Mouse (Mus musculus) liver, adult 2 months (tissue): ENCODE measurements around the gene Chp1. TPM values are rescaled to one million over a fixed set of nuclear protein-coding genes. Genes with fewer than 3 reads are reported as not detected.

ENCODE experiments used
- DNase-seq: peaks from one replicate; pipeline ENCODE4 v3.0.0-alpha.2; 2011; ENCODE audit warnings: low read depth, low spot score; ENCODE audit errors: extremely low read depth
- H3K27ac ChIP-seq: fragments of 200-500 bp; replicated peaks from 2 replicates; pipeline ENCODE4 v1.5.1; 2012; ENCODE audit warnings: low read depth, mild to moderate bottlenecking, control low read depth, inconsistent platforms, low read length; ENCODE audit not compliant: insufficient read depth
- H3K27me3 ChIP-seq: fragments of 200-500 bp; 2 replicates; pipeline ENCODE4 v1.6.1; 2012; ENCODE audit warnings: mild to moderate bottlenecking, moderate library complexity, low read length, inconsistent platforms; ENCODE audit not compliant: control insufficient read depth, insufficient read depth
- H3K36me3 ChIP-seq: fragments of 200-500 bp; 2 replicates; pipeline ENCODE4 v1.6.1; 2012; ENCODE audit warnings: low read length, inconsistent platforms; ENCODE audit not compliant: control insufficient read depth, insufficient read depth
- H3K4me1 ChIP-seq: fragments of 200-500 bp; 2 replicates; pipeline ENCODE4 v1.6.1; 2011; ENCODE audit warnings: low read length; ENCODE audit not compliant: control insufficient read depth, insufficient read depth
- H3K4me3 ChIP-seq: fragments of 200-500 bp; 2 replicates; pipeline ENCODE4 v1.5.1; 2011; ENCODE audit warnings: low read depth, mild to moderate bottlenecking, control low read depth, low read length, moderate library complexity; ENCODE audit not compliant: insufficient read depth
- H3K79me2 ChIP-seq: fragments of 200-500 bp; 2 replicates; pipeline ENCODE4 v1.6.1; 2012; ENCODE audit warnings: inconsistent platforms, mild to moderate bottlenecking, low read length, moderate library complexity; ENCODE audit not compliant: control insufficient read depth, insufficient read depth
- H3K9ac ChIP-seq: fragments of 200-500 bp; 2 replicates; pipeline ENCODE4 v1.6.1; 2012; ENCODE audit warnings: low read depth, mild to moderate bottlenecking, control low read depth, inconsistent platforms, low read length
- CTCF ChIP-seq: fragments of 200-500 bp; IDR thresholded peaks from 2 replicates; pipeline ENCODE4 v1.5.1; 2011; ENCODE audit warnings: low read depth, low read length, control low read depth
- POLR2A ChIP-seq: fragments of 200-500 bp; IDR thresholded peaks from 2 replicates; pipeline ENCODE4 v1.6.1; 2011; ENCODE audit warnings: low read length, control low read depth; ENCODE audit not compliant: insufficient read depth; ENCODE audit errors: extremely low read depth
- WGBS: fragments of 180-500 bp; shearing (Covaris S2); methylation state at CpG from one replicate; pipeline ENCODE4 v1.1.7; 2018; 5-methylcytosine and 5-hydroxymethylcytosine counted together
- polyA plus RNA-seq: library from polyadenylated mRNA; depleted of rRNA; stranded (reverse); fragments of >200 nt; gene quantifications from 2 replicates; pipeline ENCODE4 v1.2.3, GENCODE M21; 2012
- total RNA-seq: library from RNA; depleted of rRNA; stranded (reverse); fragments of >200 nt; gene quantifications from 2 replicates; pipeline ENCODE4 v1.2.3, GENCODE M21; 2014

Gene Chp1
- total and polyA plus RNA-seq, 2 experiments: 176 to 178 TPM

GRCm38 (mm10) chr2:119572471-119572870, 25.0 kb downstream of the Chp1 start:
- Histone ChIP-seq H3K4me3 (no peak overlapping the region), H3K9ac (no peak overlapping the region), H3K27me3 (no peaks in the 10 kb centered on the region), H3K4me1 (peaks cover 36% of the 10 kb centered on the region), H3K36me3 (peaks cover 55% of the 10 kb centered on the region), H3K27ac (peak overlapping the region; percentile 72), H3K79me2 (no peaks in the 10 kb centered on the region; the same call in 1 of the 2 replicates)
- 5% methylated on average over 1 of the region's 1 CpGs for WGBS
- peak; percentile 89 for DNase-seq
- TF ChIP-seq POLR2A (no peak), CTCF (no peak)

GRCm38 (mm10) chr2:119581571-119581970, 34.1 kb downstream of the Chp1 start:
- Histone ChIP-seq H3K36me3 (peaks cover 48% of the 10 kb centered on the region), H3K27me3 (no peaks in the 10 kb centered on the region), H3K27ac (no peak overlapping the region), H3K79me2 (no peaks in the 10 kb centered on the region), H3K9ac (no peak overlapping the region), H3K4me1 (peaks cover 13% of the 10 kb centered on the region), H3K4me3 (no peak overlapping the region)
- DNase-seq: peak; percentile 81
- WGBS: 19% methylated on average over 3 of the region's 3 CpGs
- TF ChIP-seq CTCF (no peak), POLR2A (no peak)

- WGBS: 73% methylated on average over 2 of the region's 2 CpGs
Measured at GRCm38 (mm10) chr2:119583439-119583838, 35.9 kb downstream of the Chp1 start.

GRCm38 (mm10) chr2:119584282-119584681, 36.8 kb downstream of the Chp1 start:
- no peak for DNase-seq
- H3K79me2 ChIP-seq: no peaks in the 10 kb centered on the region
- no peak overlapping the region for H3K27ac ChIP-seq
- H3K9ac ChIP-seq: no peak overlapping the region
- TF ChIP-seq POLR2A (no peak), CTCF (no peak)
- peaks cover 9% of the 10 kb centered on the region for H3K4me1 ChIP-seq
- H3K4me3 ChIP-seq: no peak overlapping the region
- H3K27me3 ChIP-seq: no peaks in the 10 kb centered on the region
- WGBS: 87% methylated on average over 8 of the region's 8 CpGs
- H3K36me3 ChIP-seq: peaks cover 37% of the 10 kb centered on the region

More at GRCm38 (mm10) chr2:119583439-119583838, 35.9 kb downstream of the Chp1 start:
- H3K79me2 ChIP-seq: no peaks in the 10 kb centered on the region
- no peaks in the 10 kb centered on the region for H3K27me3 ChIP-seq
- no peak for DNase-seq
- no peak overlapping the region for H3K9ac ChIP-seq
- no peak overlapping the region for H3K4me3 ChIP-seq
- H3K27ac ChIP-seq: no peak overlapping the region
- H3K36me3 ChIP-seq: peaks cover 44% of the 10 kb centered on the region
- TF ChIP-seq CTCF: no peak
- TF ChIP-seq POLR2A: no peak
- H3K4me1 ChIP-seq: peaks cover 10% of the 10 kb centered on the region

- Histone ChIP-seq H3K4me3 (no peak overlapping the region), H3K4me1 (peaks cover 3% of the 10 kb centered on the region), H3K27me3 (no peaks in the 10 kb centered on the region), H3K79me2 (no peaks in the 10 kb centered on the region), H3K36me3 (peaks cover 30% of the 10 kb centered on the region), H3K27ac (peak overlapping the region; percentile 57; the same call in 1 of the 2 replicates), H3K9ac (no peak overlapping the region)
- 21% methylated on average over 4 of the region's 4 CpGs for WGBS
- peak; percentile 60 for DNase-seq
- TF ChIP-seq POLR2A (no peak), CTCF (peak; percentile 76)
Measured at GRCm38 (mm10) chr2:119587383-119587782, 39.9 kb downstream of the Chp1 start.

GRCm38 (mm10) chr2:119591247-119591646, 43.8 kb downstream of the Chp1 start:
- peaks cover 20% of the 10 kb centered on the region; the same call in 1 of the 2 replicates for H3K36me3 ChIP-seq
- peaks cover 10% of the 10 kb centered on the region for H3K4me1 ChIP-seq
- H3K79me2 ChIP-seq: peaks cover 7% of the 10 kb centered on the region; the same call in 1 of the 2 replicates
- no peaks in the 10 kb centered on the region for H3K27me3 ChIP-seq
- TF ChIP-seq POLR2A (no peak), CTCF (no peak)
- no peak overlapping the region for H3K4me3 ChIP-seq
- no peak for DNase-seq
- H3K9ac ChIP-seq: no peak overlapping the region
- 83% methylated on average over 3 of the region's 3 CpGs for WGBS
- no peak overlapping the region for H3K27ac ChIP-seq
